Mouse (Mus musculus) right cerebral cortex, postnatal 14 days (tissue): ENCODE results near the gene Fgfr1op2.

Experiments
- DNase-seq: peaks from one replicate; pipeline ENCODE4 v3.0.0; 2022

Gene Fgfr1op2

DNA sequence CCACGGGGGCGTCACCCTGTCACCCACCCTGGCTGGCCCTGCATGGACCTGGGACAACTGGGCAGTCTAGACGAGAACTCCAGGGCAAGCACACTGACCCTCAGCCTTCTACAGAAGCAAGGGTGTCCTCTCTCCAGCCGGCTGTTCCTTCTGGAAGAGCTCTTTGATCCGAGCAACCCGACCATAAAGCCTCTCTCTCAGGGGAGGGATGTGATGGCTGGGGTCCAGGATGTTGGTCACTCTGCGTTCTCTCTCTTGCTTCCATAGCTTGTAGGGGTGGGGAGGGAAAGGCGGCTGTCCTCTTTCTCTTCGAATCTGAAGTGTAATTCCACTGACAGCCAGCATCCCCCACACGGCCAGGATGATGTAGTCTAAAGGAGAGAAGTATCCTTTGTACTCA lies 26.6 kb downstream of the Fgfr1op2 start:
- DNase-seq, result no peak

DNA sequence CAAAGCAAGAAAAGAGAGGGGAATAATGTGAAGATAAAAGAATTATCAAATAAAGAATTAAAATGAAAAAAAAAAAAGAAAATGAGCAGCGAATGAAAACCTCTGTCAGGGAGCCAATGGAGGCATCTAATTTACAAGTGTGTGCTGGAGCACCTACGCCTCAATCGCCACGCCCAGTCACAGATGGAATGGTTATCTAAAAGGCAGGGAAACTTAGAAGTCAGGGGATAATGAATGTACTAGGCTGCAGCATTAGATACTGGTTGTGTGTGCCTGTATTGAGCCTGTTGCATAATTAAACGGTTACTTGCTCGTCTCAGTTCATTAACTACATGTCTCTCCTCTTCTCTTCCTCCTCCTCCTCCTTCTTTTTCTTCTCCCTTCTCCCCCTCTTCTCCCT lies 34.4 kb downstream of the Fgfr1op2 start:
- no peak for DNase-seq

GRCm38 (mm10) chr6:146611897-146612296 lies 34.9 kb downstream of the Fgfr1op2 start:
- DNase-seq, result no peak

DNA sequence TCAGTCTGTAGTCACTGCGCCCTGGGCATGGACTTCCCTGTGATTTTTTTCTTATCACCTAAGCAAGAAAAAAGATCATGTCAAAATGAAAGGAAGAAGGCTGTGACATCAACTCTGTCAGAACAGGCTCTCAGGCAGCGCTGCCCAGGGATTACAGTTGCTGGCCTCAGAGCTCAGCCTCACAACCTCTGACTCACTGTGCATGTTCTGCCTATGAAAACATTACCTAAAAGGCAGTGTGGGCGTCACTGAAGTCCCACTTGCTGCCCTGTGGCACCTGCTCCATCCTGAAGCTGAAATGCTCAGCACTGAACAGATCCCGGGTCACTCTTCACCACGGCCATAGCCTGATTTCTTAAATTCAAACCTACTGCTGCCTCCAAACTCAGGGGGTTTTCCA lies 35.7 kb downstream of the Fgfr1op2 start:
- DNase-seq, result no peak

GRCm38 (mm10) chr6:146613907-146614306 lies 36.9 kb downstream of the Fgfr1op2 start:
- DNase-seq, result no peak

- no peak for DNase-seq
Measured at GRCm38 (mm10) chr6:146614541-146614940, 37.5 kb downstream of the Fgfr1op2 start.

GRCm38 (mm10) chr6:146615891-146616290 lies 38.9 kb downstream of the Fgfr1op2 start:
- DNase-seq, result no peak

GRCm38 (mm10) chr6:146616670-146617069 lies 39.7 kb downstream of the Fgfr1op2 start:
- no peak for DNase-seq

DNA sequence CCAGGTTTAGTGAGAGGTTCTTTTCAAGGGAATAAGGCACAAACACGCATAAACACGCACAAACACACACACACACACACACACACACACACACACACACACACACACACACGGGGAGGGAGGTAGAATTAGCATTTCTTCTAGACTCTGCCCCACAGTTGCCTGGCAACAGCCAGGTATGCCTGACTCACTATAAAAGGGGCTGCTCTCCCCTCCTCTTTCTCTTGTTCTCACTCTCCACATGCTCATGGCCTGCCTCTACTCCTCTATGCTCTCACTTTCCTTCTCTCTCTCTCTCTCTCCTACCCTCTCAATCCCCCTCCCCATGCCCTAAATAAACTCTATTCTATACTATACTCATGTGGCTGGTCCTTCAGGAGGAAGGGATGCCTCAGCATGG lies 51.1 kb downstream of the Fgfr1op2 start:
- no peak for DNase-seq

DNA sequence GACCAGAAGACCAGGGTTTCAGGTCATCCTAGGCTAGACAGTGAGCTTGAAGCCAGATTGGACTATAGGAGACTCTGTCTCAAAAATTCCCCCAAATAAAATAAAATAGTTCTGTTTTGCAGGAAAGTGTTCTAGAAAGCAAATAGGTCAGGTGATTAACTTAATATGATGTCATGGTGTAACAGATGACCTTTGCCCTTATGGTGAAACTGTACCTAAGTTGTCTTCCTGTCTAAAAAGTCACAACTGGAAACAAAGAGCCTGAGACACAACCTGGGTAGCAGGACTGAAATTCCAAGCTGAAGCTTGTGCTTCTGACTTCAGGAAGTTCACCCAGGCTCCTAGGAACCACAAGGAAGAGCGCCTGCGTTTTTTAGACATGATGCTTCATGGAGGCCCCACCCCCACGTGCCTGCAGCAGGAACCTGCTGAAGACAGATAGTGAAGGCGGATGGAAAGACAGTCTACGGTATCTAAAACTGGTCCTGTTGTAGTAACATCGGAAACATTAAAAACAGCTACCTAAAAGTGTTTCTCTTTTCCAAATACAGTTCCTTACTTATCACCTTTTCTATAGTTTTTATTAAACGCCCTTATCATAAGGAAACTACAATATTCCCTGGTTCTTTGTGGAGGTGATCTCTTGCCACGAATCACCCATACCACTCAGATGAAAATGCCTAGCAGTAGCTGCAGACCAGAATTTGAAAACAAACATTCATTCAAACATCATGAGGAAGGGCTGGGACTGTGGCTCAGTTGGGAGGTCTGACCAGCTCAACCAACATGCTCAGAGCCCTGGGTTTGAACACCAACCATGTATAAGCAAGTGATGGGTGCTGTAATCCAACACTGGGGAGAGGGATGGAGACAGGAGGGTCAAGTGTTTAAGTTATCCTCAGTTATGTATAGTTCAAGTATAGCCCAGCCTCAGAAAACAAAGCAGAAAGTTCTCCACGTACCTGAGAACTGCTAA lies 53.1 kb downstream of the Fgfr1op2 start:
- no peak for DNase-seq

DNA sequence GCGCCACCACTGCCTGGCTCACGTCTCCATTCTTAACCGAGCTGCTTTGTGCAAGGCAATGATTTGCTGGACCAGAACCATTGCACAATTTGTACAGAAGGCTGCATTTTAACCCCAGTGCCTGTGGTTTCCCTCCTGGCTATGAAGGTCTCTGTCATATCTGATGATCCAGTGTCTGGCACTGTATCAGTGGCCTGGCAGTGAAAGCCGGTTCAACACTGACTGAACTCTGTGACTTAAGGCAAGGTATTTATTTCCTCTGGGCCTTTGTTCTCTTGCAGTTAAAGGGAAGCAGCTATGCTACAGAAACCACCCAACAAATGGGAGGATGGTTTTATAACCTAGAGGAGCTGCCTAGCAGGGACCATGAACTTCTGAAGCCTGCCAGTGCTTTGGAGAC lies 54.0 kb downstream of the Fgfr1op2 start:
- no peak for DNase-seq

DNA sequence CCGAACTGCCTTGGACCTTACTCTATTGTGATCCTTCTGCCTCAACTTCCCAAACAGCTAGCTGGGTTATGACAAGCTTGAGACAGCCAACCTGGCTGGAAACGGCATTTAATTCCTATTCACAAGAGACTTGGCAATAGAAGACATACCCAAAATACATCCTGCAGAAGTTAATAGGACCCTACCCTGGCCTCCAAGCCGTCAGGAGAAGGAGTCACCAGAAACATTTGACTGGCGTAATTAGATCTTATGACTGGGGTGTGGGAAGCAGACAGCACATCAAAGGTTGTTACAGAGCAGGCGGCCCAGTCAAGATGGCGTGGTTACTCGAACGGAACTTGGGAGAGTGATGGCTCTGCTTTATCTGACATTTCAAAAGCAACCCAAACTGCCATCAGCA lies 54.8 kb downstream of the Fgfr1op2 start:
- DNase-seq, result no peak

DNA sequence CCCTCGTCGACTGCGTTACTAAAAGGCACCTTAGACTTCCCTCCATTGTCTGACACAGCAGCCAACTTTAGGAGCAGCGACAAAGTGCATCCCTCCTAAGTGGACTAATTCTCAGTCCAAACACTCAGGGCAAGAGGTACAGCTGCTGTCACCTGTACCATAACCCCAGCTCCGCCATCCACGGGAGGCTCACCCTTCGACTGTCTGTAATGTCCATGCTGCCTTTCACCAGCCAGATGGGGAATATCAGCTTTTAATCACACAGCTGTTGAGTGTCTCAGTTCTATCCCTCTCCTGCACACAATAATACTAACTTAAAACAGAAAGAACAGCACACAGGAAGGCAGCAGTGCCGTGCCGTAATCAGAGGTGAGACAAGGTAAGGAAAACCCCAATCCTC lies 55.4 kb downstream of the Fgfr1op2 start:
- DNase-seq, result no peak

DNA sequence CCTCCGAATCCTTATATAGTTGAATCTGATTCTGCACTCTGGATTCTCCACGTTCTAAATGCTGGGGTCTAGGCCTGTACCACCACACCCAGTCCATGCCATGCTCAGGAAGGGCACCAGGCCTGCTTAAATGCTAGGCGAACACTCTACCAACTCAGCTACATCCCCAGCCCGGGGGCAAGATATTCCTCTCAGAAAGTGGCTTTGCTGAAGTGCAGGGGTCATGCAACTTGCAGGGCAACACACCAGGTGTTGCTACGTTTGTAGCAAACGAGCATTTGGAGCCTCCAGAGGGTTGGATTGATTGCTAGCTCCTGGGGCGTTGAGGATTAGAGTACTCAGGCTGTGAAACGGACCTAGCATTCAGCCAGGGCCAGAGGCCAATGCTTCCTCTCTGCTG lies 56.1 kb downstream of the Fgfr1op2 start:
- DNase-seq, result no peak

GRCm38 (mm10) chr6:146633629-146634014 lies 56.6 kb downstream of the Fgfr1op2 start:
- DNase-seq, result peak; percentile 31

GRCm38 (mm10) chr6:146634015-146634722 lies 57.2 kb downstream of the Fgfr1op2 start:
- DNase-seq, result peak; percentile 68

DNA sequence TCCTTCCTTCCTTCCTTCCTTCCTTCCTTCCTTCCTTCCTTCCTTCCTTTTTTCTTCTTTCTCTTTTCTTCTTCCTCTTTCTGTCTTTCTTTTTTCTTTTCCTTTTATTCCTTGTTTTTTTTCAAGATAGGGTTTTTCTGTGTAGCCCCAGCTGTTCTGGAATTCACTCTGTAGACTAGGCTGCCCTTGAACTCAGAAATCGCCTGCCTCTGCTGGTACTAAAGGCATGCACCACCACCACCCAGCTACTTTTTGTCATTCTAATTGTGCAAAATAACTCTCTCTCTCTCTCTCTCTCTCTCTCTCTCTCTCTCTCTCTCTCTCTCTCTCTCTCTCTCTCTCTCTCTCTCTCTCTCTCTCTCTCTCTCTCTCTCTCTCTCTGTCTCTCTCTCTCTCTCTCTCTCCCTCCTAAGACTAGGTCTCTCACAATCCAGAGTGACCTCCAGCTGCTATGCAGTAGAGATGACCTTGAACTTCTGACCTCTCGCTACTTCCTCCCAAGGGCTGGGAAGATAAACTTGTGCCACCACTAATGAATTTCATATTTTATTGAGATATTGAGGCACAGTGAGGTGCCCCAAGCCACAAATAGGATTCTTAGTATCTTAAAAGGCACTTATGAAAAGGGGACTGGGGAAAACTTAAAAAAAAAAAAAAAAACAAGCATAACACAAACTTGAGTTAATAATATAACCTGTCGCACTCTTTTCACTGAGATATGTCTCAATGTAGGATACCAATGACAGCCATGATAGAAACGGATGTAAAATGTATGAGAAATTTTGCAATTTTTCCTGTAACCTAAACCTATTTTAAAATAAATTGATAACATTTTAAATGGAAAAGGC lies 58.0 kb downstream of the Fgfr1op2 start:
- no peak for DNase-seq

- no peak for DNase-seq
Measured at GRCm38 (mm10) chr6:146636482-146636881, 59.5 kb downstream of the Fgfr1op2 start.

DNA sequence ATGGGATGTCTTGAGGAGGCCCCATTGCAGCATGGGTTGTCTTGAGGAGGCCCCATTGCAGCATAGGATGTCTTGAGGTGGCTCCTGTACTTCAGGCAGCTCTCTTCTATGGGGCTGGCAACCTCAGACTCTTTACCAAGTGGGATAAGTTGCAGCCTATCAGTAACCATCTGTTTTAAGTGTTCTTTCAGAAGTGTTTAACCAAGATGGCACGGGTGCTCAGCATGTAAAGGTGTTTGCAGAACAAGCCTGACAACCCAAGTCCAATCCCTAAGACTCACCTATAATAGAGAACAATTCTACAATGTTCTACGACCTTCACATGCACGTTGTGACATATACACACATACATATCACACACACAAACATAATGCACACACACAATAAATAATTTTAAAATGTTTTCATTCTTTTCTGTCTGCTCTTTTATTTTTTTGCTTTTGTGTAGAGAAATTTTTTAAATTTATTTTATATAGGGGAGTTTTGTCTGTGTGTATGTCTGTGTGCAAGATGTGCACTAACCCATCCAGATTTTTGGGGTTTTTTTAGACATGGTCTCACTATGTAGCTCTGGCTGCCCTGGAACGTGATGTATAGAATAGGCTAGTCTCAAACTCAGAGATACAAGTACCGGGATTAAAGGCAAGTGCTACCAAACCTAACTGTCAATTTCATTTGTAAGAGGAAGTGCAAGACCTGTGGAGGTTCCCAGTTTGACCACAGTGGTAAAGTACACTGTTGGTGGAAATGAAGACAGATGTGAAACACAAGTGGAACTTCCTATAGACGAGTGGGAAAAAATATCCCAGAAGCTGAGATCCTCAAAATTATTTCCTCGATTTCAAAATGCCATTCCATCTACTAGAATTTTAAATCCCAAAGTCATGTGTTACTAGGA lies 63.3 kb downstream of the Fgfr1op2 start:
- DNase-seq, result no peak

DNA sequence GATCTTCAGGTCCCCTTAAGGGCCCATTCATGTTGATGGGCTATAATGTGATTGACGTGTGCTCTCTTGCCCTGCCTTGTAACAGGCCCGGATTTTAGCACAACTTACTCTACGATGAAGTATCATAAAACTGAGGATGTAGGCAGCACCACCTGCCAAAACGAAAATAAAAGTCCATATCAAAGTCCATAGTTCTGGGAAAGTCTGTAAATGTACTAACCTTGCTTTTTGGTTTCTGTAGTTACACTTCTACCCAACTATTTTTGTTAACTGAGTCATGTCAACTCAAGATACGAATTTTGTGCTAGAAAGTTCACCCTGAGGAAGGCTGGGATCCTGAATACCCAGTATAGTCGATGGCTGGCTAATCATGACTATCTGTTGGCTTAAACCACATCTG lies 64.0 kb downstream of the Fgfr1op2 start:
- DNase-seq, result no peak

DNA sequence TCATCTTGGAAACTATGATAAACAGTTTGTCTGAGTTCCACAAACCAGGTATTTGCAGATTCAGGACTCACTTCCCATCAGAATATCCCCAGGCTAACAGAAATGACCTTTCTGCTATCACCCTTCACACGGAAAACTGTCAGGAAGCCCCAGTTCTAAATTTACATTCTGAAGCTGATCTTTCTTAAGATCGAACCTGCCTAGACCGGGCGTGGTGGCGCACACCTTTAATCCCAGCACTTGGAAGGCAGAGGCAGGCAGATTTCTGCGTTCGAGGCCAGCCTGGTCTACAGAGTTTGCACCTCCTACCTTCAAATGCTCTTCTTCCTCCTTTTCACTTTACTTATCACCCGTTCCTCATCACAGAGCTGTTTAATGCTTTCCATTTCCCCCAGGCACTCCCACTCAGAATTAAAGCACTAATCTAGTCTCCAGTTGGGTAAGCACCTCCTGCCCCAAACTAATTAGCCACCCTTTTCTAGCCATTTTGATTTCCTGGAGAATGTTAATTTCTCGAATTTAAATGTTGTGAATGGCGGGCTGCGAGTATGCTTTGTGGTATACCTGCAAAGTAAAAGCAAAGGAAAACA lies 64.7 kb downstream of the Fgfr1op2 start:
- no peak for DNase-seq
